Mouse (Mus musculus) thymus, postnatal 0 days (tissue): Measurements from ENCODE around the gene Adamtsl5. TPM values are rescaled to one million over a fixed set of nuclear protein-coding genes. Genes with fewer than 3 reads are reported as not detected.

ENCODE experiments used
- DNase-seq: peaks from one replicate; pipeline ENCODE4 v3.0.0-alpha.2; 2015; ENCODE audit warnings: low spot score
- microRNA-seq: library from miRNA; unstranded; fragments of <30 nt; microRNA quantifications from one replicate; pipeline ENCODE4, GENCODE M21; 2016; ENCODE audit warnings: borderline number of aligned reads
- polyA plus RNA-seq: library from polyadenylated mRNA; unstranded; fragments of >200 nt; fragmentation: Nextera tagmentation; extraction: Ambion mirVana; gene quantifications from 2 replicates; pipeline ENCODE4 v1.2.1, GENCODE M21; 2015

The Adamtsl5 gene
- polyA plus RNA-seq, 1 experiment from 2014 or later: 1.0 TPM

DNA sequence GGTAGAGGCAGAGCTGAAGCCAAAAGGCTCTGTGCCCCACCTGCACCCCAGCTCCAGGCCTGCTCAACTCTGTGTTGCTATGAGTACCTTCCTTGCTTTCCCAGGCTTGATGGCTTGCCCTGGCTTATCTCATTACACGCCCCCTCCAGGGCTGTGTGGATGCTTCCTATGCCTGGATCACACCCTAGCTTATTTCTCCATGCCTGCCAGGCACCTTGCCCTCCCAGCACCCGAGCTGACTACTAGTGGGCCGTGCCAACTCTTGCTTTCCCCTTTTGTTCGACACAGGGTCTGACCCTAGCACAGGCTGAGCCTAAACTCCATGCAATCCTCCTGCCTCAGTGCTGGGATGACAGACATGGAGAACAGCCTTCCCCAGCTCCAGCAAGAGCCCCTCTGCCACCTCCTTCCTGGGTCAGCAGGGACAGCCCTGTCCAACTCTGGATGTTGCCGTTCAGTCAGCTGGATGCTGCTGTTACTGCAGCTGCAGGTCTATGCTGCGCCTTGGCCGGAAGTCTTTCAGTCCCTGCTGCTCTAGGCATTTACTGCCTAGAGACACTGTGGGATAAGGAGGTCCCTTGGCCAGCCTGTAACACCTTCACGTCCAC lies 50.6 kb downstream of the Adamtsl5 start:
- no peak for DNase-seq

DNA sequence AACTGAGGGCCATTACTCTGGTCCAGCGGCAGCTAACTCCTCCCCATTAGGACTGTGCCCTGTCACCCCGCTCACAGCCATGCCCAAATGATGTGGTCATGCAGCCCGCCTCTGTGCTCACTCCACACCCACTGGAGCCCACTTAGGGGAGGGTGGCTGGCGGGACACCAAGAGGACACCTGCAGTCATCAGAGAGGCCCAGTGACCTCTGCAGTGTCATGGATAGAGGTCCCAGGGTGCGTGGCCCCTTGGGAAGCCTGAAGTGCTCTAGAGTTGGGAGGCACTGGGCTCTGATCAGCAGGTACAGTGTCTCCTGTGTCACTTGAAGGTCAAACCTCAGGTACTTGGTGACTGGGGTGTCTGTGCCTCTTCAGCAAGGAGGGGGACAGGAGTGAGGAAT lies 51.4 kb downstream of the Adamtsl5 start:
- DNase-seq: no peak

DNA sequence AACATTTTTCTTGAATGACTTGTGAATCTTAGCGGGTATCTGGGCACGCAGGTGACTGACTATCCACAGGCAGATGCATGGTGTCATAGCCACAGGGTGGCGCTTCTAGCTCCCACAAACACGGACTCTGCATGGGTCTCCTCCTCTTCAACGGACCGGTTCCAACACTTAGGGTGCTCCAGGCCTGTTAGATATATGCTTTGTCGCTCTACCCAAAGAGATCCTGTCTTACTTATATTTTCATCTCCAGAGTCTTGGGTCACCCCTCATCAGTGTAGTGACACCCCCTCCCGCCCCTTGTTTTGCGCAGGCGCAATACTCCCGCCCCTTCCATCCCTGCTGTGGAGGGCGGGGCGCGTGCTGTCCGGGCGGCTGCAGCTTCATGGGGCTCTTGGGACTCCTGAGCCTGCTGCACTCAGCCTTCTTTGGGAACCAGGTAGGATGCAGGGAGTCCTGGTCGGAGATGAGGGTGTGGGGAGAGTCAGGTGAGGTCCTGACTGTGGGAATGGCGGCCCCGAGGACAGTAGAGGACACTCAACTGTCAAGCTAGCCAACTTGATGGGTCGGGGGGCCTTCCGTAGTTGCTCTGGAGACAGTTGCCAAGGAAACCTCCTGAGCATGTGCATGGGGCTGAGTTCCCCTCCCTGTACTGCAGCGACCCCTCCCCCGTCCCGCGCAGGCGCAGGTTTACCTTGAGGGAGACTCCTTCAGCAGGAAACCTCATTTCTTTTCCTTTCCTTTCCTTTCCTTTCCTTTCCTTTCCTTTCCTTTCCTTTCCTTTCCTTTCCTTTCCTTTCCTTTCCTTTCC lies 52.4 kb downstream of the Adamtsl5 start, which contains the start of gene Apc2:
Gene Apc2, plus strand, starts transcription at position 360 of the 808 bp plus-strand sequence.
- peak; percentile 71 for DNase-seq

DNA sequence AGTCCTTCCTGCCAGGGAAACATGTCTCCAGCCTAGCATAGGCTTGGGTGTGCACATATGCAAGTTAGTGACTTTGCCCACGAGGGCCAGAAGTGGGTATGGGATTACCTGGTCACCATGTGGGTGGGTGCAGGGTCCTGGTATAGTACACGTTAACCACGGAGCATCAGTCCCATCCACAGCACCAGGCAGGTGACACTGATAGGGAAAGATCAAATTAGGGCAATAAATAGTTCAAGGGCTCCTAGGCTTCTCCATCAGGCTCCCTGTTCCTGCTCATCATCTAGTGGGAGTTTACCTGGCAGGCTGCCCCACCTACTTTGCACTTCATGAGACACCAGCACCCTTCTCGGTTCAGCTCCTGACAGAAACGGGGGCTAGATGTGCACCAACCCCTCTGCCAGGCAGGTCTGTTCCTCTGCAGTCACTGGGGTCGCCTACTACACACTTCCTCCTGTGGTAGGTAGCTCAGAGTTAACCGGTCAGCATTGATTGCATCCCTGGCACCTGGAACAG lies 53.4 kb downstream of the Adamtsl5 start:
- no peak for DNase-seq

DNA sequence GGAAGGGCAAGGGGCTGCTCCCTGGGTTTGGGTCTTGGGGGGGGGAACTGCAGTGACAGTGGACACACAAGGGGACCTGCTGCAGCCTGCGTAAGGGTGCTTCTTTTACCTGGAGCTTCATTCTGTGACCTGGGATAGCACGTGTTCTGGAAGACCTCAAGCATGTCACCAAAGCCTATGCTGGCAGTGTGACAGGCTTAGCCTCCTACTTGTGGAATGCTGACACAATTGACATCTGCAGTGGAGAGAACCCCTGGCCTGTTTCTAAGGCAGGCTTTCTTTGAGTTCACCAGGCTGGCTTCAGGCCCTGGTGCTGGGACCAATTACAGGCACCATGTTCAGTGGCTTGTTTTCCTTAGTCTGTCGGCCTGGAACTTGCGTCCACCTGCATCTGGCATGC lies 53.9 kb downstream of the Adamtsl5 start:
- DNase-seq: no peak

DNA sequence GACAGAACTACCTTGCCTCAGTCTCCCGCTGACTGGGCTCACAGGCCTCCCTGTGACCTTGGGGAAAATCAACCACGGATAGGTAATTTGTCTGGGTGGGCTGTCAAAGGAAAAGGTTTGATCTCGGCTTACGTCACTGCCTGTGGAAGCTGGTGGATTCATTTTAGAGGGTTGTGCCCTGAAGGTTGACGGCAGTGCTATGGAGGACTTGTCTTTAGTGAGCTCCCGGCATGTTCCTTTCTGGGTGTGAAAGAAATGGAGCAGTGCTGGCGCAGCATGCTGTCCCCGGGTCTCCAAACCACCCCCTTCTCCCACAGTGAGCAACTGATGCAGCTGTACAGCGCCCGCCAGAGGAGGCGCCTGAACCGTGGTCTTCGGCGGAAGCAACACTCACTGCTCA lies 54.9 kb downstream of the Adamtsl5 start:
- peak; percentile 41 for DNase-seq

DNA sequence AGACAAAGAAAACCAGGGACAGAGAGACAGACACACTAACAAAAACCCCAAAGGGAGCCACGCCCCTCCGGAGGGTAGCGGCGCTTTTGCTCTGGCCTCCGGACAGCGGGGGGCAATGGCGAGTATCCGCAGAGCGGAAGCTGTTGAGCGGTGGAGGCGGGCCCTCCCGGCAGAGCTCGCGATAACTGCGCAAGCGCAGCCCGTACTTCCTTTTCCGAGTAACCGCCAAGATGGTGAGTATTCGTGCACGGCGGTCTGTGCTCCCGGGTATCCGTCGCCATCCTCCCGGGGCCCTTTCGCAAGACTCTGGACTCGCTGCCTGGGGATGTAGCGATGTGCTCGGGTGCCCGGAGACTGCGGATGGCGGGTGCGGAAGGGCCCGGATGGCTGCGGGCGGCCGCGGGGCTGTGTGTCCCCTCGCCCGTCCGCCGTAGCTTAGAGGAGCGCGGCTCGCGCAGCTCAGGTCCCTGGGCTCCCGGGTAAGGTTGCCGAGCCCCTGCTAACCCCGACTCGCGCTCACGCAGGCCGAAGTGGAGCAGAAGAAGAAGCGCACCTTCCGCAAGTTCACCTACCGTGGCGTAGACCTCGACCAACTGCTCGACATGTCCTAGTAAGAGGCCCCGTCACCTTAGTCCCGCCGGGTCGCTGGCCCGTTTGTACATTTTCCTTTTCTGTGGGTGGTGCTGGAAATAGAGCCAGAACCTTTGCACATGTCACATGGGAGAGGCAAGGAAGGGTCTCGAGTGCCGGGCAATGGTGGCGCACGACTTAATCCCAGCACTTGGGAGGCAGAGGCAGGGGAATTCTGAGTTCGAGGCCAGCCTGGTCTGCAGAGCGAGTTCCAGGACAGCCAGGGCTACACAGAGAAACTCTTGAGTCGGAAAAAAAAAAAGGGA lies 55.7 kb downstream of the Adamtsl5 start, which contains the start of gene Rps15:
Gene Rps15, plus strand, starts transcription at position 203 of the 896 bp plus-strand sequence.
- peak; percentile 97 for DNase-seq

Small RNAs within 50 kb of the gene (microRNA-seq; reads per million reads assigned to microRNA genes)
- gene Gm22721: not detected

Other genes starting within 250 kb of the Adamtsl5 start
- gene Sbno2, start 242.8 kb downstream of the Adamtsl5 start, polyA plus RNA-seq: 18.3 and 19.7 TPM in 2 replicates
- gene Stk11, start 232.6 kb downstream of the Adamtsl5 start, polyA plus RNA-seq: 18.2 and 23.2 TPM in 2 replicates
- gene Atp5d, start 209.8 kb downstream of the Adamtsl5 start, polyA plus RNA-seq: 588 TPM in 2 replicates
- gene Cbarp, start 207.6 kb downstream of the Adamtsl5 start, polyA plus RNA-seq: 3.5 and 4.3 TPM in 2 replicates
- 13.1 and 18.8 TPM in 2 replicates for gene Midn, start 200.1 kb downstream of the Adamtsl5 start, polyA plus RNA-seq
- gene Cirbp, start 182.4 kb downstream of the Adamtsl5 start, polyA plus RNA-seq: 226 and 376 TPM in 2 replicates
- 15.3 and 15.4 TPM in 2 replicates for gene 1600002K03Rik, start 175.5 kb downstream of the Adamtsl5 start, polyA plus RNA-seq
- 1.2 and 1.6 TPM in 2 replicates for gene Efna2, start 168.9 kb downstream of the Adamtsl5 start, polyA plus RNA-seq
- 70.8 and 72.4 TPM in 2 replicates for gene Mum1, start 122.0 kb downstream of the Adamtsl5 start, polyA plus RNA-seq
- gene Ndufs7, start 99.3 kb downstream of the Adamtsl5 start, polyA plus RNA-seq: 319 and 339 TPM in 2 replicates
- 5.5 and 5.9 TPM in 2 replicates for gene Gamt, start 87.4 kb downstream of the Adamtsl5 start, polyA plus RNA-seq
- gene Dazap1, start 86.9 kb downstream of the Adamtsl5 start, polyA plus RNA-seq: 48.9 and 56.1 TPM in 2 replicates
- 1,158 and 1,206 TPM in 2 replicates for gene Rps15, start 56.0 kb downstream of the Adamtsl5 start, polyA plus RNA-seq
- gene Apc2, start 52.4 kb downstream of the Adamtsl5 start, polyA plus RNA-seq: 0.10 and 0.24 TPM in 2 replicates
- gene 2310011J03Rik, start 27.9 kb downstream of the Adamtsl5 start, polyA plus RNA-seq: 72.7 and 81.1 TPM in 2 replicates
- 4.4 and 4.6 TPM in 2 replicates for gene Pcsk4, start 18.9 kb downstream of the Adamtsl5 start, polyA plus RNA-seq
- 0.26 and 0.30 TPM in 2 replicates for gene Reep6, start 18.5 kb downstream of the Adamtsl5 start, polyA plus RNA-seq
- 0.17 and 0.21 TPM in 2 replicates for gene Plk5, start 8.0 kb upstream of the Adamtsl5 start, polyA plus RNA-seq
- gene Mex3d, start 39.2 kb upstream of the Adamtsl5 start, polyA plus RNA-seq: 3.2 and 4.7 TPM in 2 replicates
- 151 and 166 TPM in 2 replicates for gene Mbd3, start 51.1 kb upstream of the Adamtsl5 start, polyA plus RNA-seq
- gene Uqcr11, start 58.4 kb upstream of the Adamtsl5 start, polyA plus RNA-seq: 635 and 689 TPM in 2 replicates
- gene Tcf3, start 85.2 kb upstream of the Adamtsl5 start, polyA plus RNA-seq: 89.7 and 96.8 TPM in 2 replicates
- gene Onecut3, start 146.4 kb upstream of the Adamtsl5 start, polyA plus RNA-seq: not detected in 2 replicates
- gene Atp8b3, start 190.7 kb upstream of the Adamtsl5 start, polyA plus RNA-seq: not detected in 2 replicates
- gene Rexo1, start 213.1 kb upstream of the Adamtsl5 start, polyA plus RNA-seq: 24.1 and 25.5 TPM in 2 replicates
- gene Klf16, start 228.9 kb upstream of the Adamtsl5 start, polyA plus RNA-seq: 7.7 and 9.5 TPM in 2 replicates
- gene Abhd17a, start 241.9 kb upstream of the Adamtsl5 start, polyA plus RNA-seq: 103 and 118 TPM in 2 replicates